Mouse (Mus musculus) thymus, adult 2 months (tissue): ENCODE results near the gene Nipal1. TPM values are rescaled to one million over a fixed set of nuclear protein-coding genes. Genes with fewer than 3 reads are reported as not detected.
A peak's percentile ranks its signal among the peaks of the same experiment; 100 is the strongest.

Experiments used
- DNase-seq: peaks from one replicate; pipeline ENCODE4 v3.0.0; 2021
- H3K27ac ChIP-seq: fragments of 200-500 bp; 2 replicates; pipeline ENCODE4 v1.5.1; 2012; ENCODE audit warnings: low read length, control low read depth; ENCODE audit not compliant: control insufficient read depth, insufficient read depth
- H3K27me3 ChIP-seq: fragments of 200-500 bp; 2 replicates; pipeline ENCODE4 v1.6.1; 2012; ENCODE audit warnings: mild to moderate bottlenecking, low read length, moderate library complexity, mixed read lengths; ENCODE audit not compliant: control insufficient read depth, insufficient read depth
- H3K36me3 ChIP-seq: fragments of 200-500 bp; 2 replicates; pipeline ENCODE4 v1.6.1; 2012; ENCODE audit warnings: mild to moderate bottlenecking, low read length, moderate library complexity; ENCODE audit not compliant: control insufficient read depth, insufficient read depth
- H3K4me1 ChIP-seq: fragments of 200-500 bp; replicated peaks from 2 replicates; pipeline ENCODE4 v1.6.1; 2012; ENCODE audit warnings: low read length; ENCODE audit not compliant: control insufficient read depth, insufficient read depth
- H3K4me3 ChIP-seq: fragments of 200-500 bp; 2 replicates; pipeline ENCODE4 v1.5.1; 2012; ENCODE audit warnings: mild to moderate bottlenecking, low read length, control low read depth, moderate library complexity; ENCODE audit not compliant: control insufficient read depth, insufficient read depth
- CTCF ChIP-seq: fragments of 200-500 bp; IDR thresholded peaks from 2 replicates; pipeline ENCODE4 v1.5.1; 2012; ENCODE audit warnings: mild to moderate bottlenecking, control low read depth, low read length, moderate library complexity, borderline replicate concordance; ENCODE audit not compliant: control insufficient read depth, poor library complexity, insufficient read depth; ENCODE audit errors: extremely low read depth
- POLR2A ChIP-seq: fragments of 200-500 bp; IDR thresholded peaks from 2 replicates; pipeline ENCODE4 v1.6.1; 2012; ENCODE audit warnings: mild to moderate bottlenecking, low read length, control low read depth, moderate library complexity; ENCODE audit not compliant: control insufficient read depth, poor library complexity, insufficient read depth; ENCODE audit errors: extremely low read depth
- WGBS: fragments of 180-500 bp; shearing (Covaris S2); methylation state at CpG from one replicate; pipeline ENCODE4 v1.1.7; 2018; 5-methylcytosine and 5-hydroxymethylcytosine counted together
- polyA plus RNA-seq: library from polyadenylated mRNA; depleted of rRNA; stranded (reverse); fragments of >200 nt; gene quantifications from 2 replicates; pipeline ENCODE4 v1.2.3, GENCODE M21; 2012

Gene Nipal1
- polyA plus RNA-seq, 1 experiment, result 1.7 TPM

DNA sequence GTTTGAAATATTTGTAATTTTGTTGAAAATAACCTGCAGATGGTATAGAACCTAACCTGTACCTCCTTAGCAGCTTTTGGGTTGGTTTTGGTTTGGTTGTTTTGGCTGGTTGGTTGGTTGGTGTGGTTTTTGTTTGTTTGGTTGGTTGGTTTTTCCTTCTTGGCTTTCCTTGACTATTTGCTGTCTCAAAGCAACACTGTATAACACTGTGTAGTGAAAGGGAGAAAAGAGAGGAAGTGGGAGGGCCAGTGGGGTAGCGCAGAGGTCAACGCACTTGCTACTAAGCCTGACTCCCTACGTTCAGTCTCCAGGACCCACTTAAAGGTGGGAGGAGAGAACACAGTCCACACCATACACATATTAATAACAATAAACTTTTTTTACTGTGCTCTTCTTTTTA is 11.0 kb upstream of the Nipal1 start:
- Histone ChIP-seq H3K4me1 (peaks cover 29% of the 10 kb centered on the region), H3K27ac (peak overlapping the region; percentile 83), H3K36me3 (no peaks in the 10 kb centered on the region), H3K27me3 (no peaks in the 10 kb centered on the region), H3K4me3 (no peak overlapping the region)
- peak; percentile 32 for DNase-seq
- WGBS, result 7% methylated on average over 3 of the region's 3 CpGs
- TF ChIP-seq POLR2A, result no peak
- no peak for TF ChIP-seq CTCF

DNA sequence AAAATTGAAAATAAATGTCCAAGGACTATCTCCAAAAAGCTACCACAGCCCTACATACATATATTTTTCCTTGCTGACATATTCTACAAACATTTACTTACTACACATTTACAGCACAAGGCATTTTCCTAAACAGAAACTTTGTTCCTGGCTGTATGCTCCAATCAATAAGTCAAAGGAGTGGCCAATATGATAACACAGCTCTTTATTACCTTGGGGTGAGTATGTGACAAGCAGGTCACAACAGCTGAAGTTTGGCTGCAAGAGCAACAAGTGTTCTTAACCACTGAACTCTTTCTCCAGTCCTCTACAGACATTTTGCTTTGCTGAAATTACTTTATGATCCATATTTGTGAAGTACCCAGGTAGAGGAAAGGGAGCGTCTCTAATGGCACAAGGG is 7.5 kb upstream of the Nipal1 start:
- no peak for DNase-seq
- Histone ChIP-seq H3K27ac (no peak overlapping the region), H3K27me3 (no peaks in the 10 kb centered on the region), H3K4me3 (no peak overlapping the region), H3K4me1 (peaks cover 16% of the 10 kb centered on the region), H3K36me3 (no peaks in the 10 kb centered on the region)
- TF ChIP-seq POLR2A (no peak), CTCF (no peak)
- 98% methylated on average over 1 of the region's 1 CpGs for WGBS

DNA sequence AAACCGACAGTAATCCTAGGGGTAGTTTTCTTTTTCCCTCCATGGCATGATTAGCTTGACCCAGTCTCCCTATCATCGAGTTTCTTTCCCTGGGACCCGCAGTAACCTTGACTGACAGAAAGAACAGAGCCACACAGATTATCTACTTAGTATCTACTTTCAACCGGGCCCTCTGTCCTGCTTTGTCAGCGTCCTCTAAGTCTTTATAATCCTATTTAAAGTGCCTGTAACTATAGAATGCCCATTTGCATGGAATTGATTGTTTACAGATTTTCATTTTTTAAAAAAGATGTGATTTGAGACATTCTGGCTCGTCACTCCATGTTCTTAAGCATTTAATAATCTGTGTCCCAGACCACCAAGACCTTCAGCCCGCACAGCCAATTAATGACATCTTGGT is 3.9 kb upstream of the Nipal1 start:
- Histone ChIP-seq H3K4me3 (no peak overlapping the region), H3K27ac (no peak overlapping the region), H3K4me1 (peaks cover 19% of the 10 kb centered on the region), H3K36me3 (no peaks in the 10 kb centered on the region), H3K27me3 (no peaks in the 10 kb centered on the region)
- no peak for TF ChIP-seq POLR2A
- no peak for TF ChIP-seq CTCF
- WGBS, result 91% methylated on average over 7 of the region's 7 CpGs
- DNase-seq, result no peak

DNA sequence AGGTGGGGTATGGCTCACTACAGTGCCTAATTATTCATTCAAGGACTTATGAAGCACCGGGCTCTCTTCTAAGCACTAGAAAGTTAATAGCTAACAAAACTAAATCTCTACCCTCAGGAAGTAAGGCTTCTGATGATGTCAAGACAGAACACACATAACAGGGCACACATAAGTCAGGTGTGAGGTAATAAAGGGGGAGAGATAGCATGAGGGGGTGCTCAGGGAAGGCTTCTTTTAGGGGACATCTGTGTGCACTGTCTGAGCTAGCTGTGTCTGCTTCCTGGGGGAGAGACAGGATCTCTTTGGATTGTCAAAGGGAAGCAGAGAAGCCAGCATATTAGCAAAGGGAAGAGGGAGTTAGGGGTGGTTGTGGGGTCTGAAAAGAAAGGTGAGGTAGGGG is 3.4 kb upstream of the Nipal1 start, which contains the start of gene Cnga1:
Gene Cnga1, minus strand, starts transcription at position 101 of the 400 bp plus-strand sequence.
- no peak for TF ChIP-seq POLR2A
- no peak for TF ChIP-seq CTCF
- no peak for DNase-seq

DNA sequence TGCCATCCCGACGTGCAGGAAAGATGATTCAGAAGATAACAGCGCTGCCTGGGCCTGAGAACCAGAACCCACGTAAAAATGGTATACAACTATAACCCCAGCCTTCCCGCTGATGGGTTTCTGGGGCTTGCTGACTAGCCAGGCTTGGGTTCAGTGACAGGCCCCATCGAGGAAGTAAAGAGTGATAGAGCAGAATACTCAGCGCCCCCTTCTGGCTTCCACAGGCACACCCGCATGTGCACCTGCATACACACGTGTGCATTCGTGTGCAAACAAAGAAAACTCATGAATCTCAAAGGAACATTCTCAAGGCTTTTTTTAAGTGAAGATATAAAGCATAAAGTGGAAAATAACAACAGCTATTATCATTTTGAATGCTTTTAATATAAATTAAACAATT is 1.5 kb upstream of the Nipal1 start:
- Histone ChIP-seq H3K4me1 (peaks cover 19% of the 10 kb centered on the region), H3K27me3 (no peaks in the 10 kb centered on the region), H3K27ac (peak overlapping the region; percentile 66; the same call in 1 of the 2 replicates), H3K4me3 (no peak overlapping the region), H3K36me3 (no peaks in the 10 kb centered on the region)
- DNase-seq, result peak; percentile 75
- peak; percentile 77; the same call in 1 of the 2 replicates for TF ChIP-seq CTCF
- no peak for TF ChIP-seq POLR2A
- WGBS, result 18% methylated on average over 10 of the region's 10 CpGs

More for the DNA sequence above, 3.4 kb upstream of the Nipal1 start, which contains the start of gene Cnga1:
- Histone ChIP-seq H3K27ac (no peak within 1 kb of the TSS), H3K27me3 (no peaks in the 10 kb centered on the region), H3K36me3 (no peaks in the 10 kb centered on the region), H3K4me3 (no peak within 1 kb of the TSS), H3K4me1 (peaks cover 19% of the 10 kb centered on the region)
- WGBS, result 96% methylated on average over 1 of the region's 1 CpGs

DNA sequence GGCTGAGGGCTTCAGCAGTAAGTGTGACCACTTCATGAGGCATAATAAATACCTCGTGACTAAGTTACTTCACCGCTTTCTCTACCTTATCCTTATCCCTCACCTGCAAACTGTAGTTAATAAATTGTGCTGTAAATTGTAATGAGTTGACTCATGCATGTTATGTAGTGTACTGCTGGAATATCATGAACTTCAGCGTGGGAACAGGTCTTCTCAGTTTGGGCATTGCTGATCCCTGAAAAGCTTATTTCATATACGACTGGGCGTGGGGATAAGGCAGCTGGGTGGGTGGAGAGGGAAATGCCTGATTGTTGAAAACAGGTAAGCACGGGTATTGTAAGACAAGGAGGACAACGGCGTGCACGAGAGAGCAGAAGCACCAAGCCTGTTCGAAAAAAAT is 599 bp upstream of the Nipal1 start:
- H3K4me1 ChIP-seq, result peaks cover 19% of the 10 kb centered on the region
- no peak for DNase-seq
- no peaks in the 10 kb centered on the region for H3K27me3 ChIP-seq
- TF ChIP-seq CTCF, result no peak
- no peak for TF ChIP-seq POLR2A
- H3K27ac ChIP-seq, result no peak overlapping the region
- H3K36me3 ChIP-seq, result no peaks in the 10 kb centered on the region
- WGBS, result 32% methylated on average over 10 of the region's 10 CpGs
- H3K4me3 ChIP-seq, result peak overlapping the region; percentile 63
